Mouse (Mus musculus) limb, embryonic 15.5 days (tissue): ENCODE data around the gene Ccdc85c. TPM values are rescaled to one million over a fixed set of nuclear protein-coding genes. Genes with fewer than 3 reads are reported as not detected.
A peak's percentile ranks its signal among the peaks of the same experiment; 100 is the strongest.

Experiments used
- ATAC-seq: fragments of 200-750 bp; cut with Nextera tagmentation; 2 replicates; pipeline ENCODE4 v1.8.0; 2017; ENCODE audit warnings: low read depth, moderate TSS enrichment; ENCODE audit not compliant: insufficient number of reproducible peaks, low FRiP score, low TSS enrichment
- H3K27ac ChIP-seq: fragments of 300-500 bp; sonication (generic); 2 replicates; pipeline ENCODE4 v1.5.1; 2015; ENCODE audit warnings: moderate library complexity, mild to moderate bottlenecking, inconsistent platforms
- H3K27me3 ChIP-seq: fragments of 300-500 bp; sonication (generic); 2 replicates; pipeline ENCODE4 v1.6.1; 2015; ENCODE audit warnings: inconsistent platforms
- H3K36me3 ChIP-seq: fragments of 300-500 bp; sonication (generic); 2 replicates; pipeline ENCODE4 v1.6.1; 2015; ENCODE audit warnings: inconsistent platforms
- H3K4me1 ChIP-seq: fragments of 300-500 bp; sonication (generic); 2 replicates; pipeline ENCODE4 v1.6.1; 2015; ENCODE audit warnings: inconsistent platforms
- H3K4me2 ChIP-seq: fragments of 300-500 bp; sonication (generic); 2 replicates; pipeline ENCODE4 v1.6.1; 2015; ENCODE audit warnings: mild to moderate bottlenecking, inconsistent platforms
- H3K4me3 ChIP-seq: fragments of 300-500 bp; sonication (generic); 2 replicates; pipeline ENCODE4 v1.5.1; 2015; ENCODE audit warnings: mild to moderate bottlenecking, inconsistent platforms
- H3K9ac ChIP-seq: fragments of 300-500 bp; sonication (generic); 2 replicates; pipeline ENCODE4 v1.6.1; 2015; ENCODE audit warnings: inconsistent platforms
- H3K9me3 ChIP-seq: fragments of 300-500 bp; sonication (generic); 2 replicates; pipeline ENCODE4 v1.6.1; 2016; ENCODE audit warnings: inconsistent platforms
- WGBS: fragments of 180-500 bp; shearing (Covaris S2); methylation state at CpG from one replicate; pipeline ENCODE4 v1.1.7; 2015; 5-methylcytosine and 5-hydroxymethylcytosine counted together
- polyA plus RNA-seq: library from polyadenylated mRNA; unstranded; fragments of >200 nt; fragmentation: Nextera tagmentation; extraction: Ambion mirVana; gene quantifications from 2 replicates; pipeline ENCODE4 v1.2.1, GENCODE M21; 2015

The Ccdc85c gene
- polyA plus RNA-seq, result 4.2 and 4.7 TPM in 2 replicates

GRCm38 (mm10) chr12:108274661-108275507 lies at the start of gene Ccdc85c:
Ccdc85c (minus strand) TSS chr12:108275425.
- Histone ChIP-seq H3K4me1 (peaks cover 76% of the 10 kb centered on the region), H3K27me3 (no peaks in the 10 kb centered on the region; the same call in 1 of the 2 replicates), H3K36me3 (no peaks in the 10 kb centered on the region), H3K4me2 (peak within 1 kb of the TSS; percentile 96), H3K9me3 (no peaks in the 10 kb centered on the region), H3K9ac (peak within 1 kb of the TSS; percentile 59), H3K4me3 (peak within 1 kb of the TSS; percentile 79), H3K27ac (peak within 1 kb of the TSS; percentile 80)
- no peak; the same call in 1 of the 2 replicates for ATAC-seq
- WGBS, result under 1% methylated on average over 81 of the region's 120 CpGs

- 22% methylated on average over 8 of the region's 8 CpGs for WGBS
- no peak overlapping the region for H3K4me3 ChIP-seq
- no peak for ATAC-seq
- H3K27me3 ChIP-seq, result peaks cover 63% of the 10 kb centered on the region
- H3K9ac ChIP-seq, result no peak overlapping the region
- H3K27ac ChIP-seq, result no peak overlapping the region
- H3K36me3 ChIP-seq, result no peaks in the 10 kb centered on the region
- peaks cover 16% of the 10 kb centered on the region for H3K4me1 ChIP-seq
- H3K4me2 ChIP-seq, result no peak overlapping the region
- no peaks in the 10 kb centered on the region for H3K9me3 ChIP-seq
These were observed 44.9 kb upstream of the Ccdc85c start for GRCm38 (mm10) chr12:108320096-108320495.

GRCm38 (mm10) chr12:108318499-108318898 lies 43.3 kb upstream of the Ccdc85c start:
- WGBS, result 7% methylated on average over 37 of the region's 37 CpGs
- no peaks in the 10 kb centered on the region for H3K9me3 ChIP-seq
- H3K27ac ChIP-seq, result no peak overlapping the region
- no peaks in the 10 kb centered on the region for H3K36me3 ChIP-seq
- no peak overlapping the region for H3K9ac ChIP-seq
- no peak overlapping the region for H3K4me3 ChIP-seq
- H3K4me1 ChIP-seq, result peaks cover 16% of the 10 kb centered on the region
- H3K4me2 ChIP-seq, result peak overlapping the region; percentile 11
- peaks cover 63% of the 10 kb centered on the region for H3K27me3 ChIP-seq
- no peak for ATAC-seq

- peak overlapping the region; percentile 11; the same call in 1 of the 2 replicates for H3K4me2 ChIP-seq
- no peaks in the 10 kb centered on the region for H3K36me3 ChIP-seq
- no peak for ATAC-seq
- peaks cover 16% of the 10 kb centered on the region for H3K4me1 ChIP-seq
- H3K9ac ChIP-seq, result no peak overlapping the region
- no peak overlapping the region for H3K4me3 ChIP-seq
- 16% methylated on average over 18 of the region's 18 CpGs for WGBS
- no peak overlapping the region for H3K27ac ChIP-seq
- H3K9me3 ChIP-seq, result no peaks in the 10 kb centered on the region
- H3K27me3 ChIP-seq, result peaks cover 63% of the 10 kb centered on the region
These were observed 42.7 kb upstream of the Ccdc85c start for GRCm38 (mm10) chr12:108317826-108318430.

- no peak overlapping the region for H3K4me3 ChIP-seq
- no peak overlapping the region for H3K4me2 ChIP-seq
- WGBS, result 10% methylated on average over 9 of the region's 9 CpGs
- no peak overlapping the region for H3K9ac ChIP-seq
- no peak for ATAC-seq
- H3K9me3 ChIP-seq, result no peaks in the 10 kb centered on the region
- no peak overlapping the region for H3K27ac ChIP-seq
- no peaks in the 10 kb centered on the region for H3K36me3 ChIP-seq
- H3K27me3 ChIP-seq, result peaks cover 63% of the 10 kb centered on the region
- H3K4me1 ChIP-seq, result peaks cover 16% of the 10 kb centered on the region
These were observed 42.0 kb upstream of the Ccdc85c start for GRCm38 (mm10) chr12:108317201-108317738.

- Histone ChIP-seq H3K4me2 (no peak overlapping the region), H3K27ac (no peak overlapping the region), H3K27me3 (peaks cover 60% of the 10 kb centered on the region), H3K9ac (no peak overlapping the region), H3K4me1 (peaks cover 16% of the 10 kb centered on the region), H3K9me3 (no peaks in the 10 kb centered on the region), H3K4me3 (no peak overlapping the region), H3K36me3 (no peaks in the 10 kb centered on the region)
- no peak for ATAC-seq
- WGBS, result 30% methylated on average over 6 of the region's 6 CpGs
These were observed 41.4 kb upstream of the Ccdc85c start for GRCm38 (mm10) chr12:108316655-108317054.

GRCm38 (mm10) chr12:108315818-108316217 lies 40.6 kb upstream of the Ccdc85c start:
- Histone ChIP-seq H3K4me3 (no peak overlapping the region), H3K4me2 (no peak overlapping the region), H3K27me3 (peaks cover 53% of the 10 kb centered on the region), H3K27ac (no peak overlapping the region), H3K36me3 (no peaks in the 10 kb centered on the region), H3K9me3 (no peaks in the 10 kb centered on the region), H3K9ac (no peak overlapping the region), H3K4me1 (peaks cover 16% of the 10 kb centered on the region)
- ATAC-seq, result no peak
- 44% methylated on average over 10 of the region's 10 CpGs for WGBS

- no peaks in the 10 kb centered on the region for H3K36me3 ChIP-seq
- H3K9me3 ChIP-seq, result no peaks in the 10 kb centered on the region
- no peak for ATAC-seq
- H3K27ac ChIP-seq, result no peak overlapping the region
- H3K27me3 ChIP-seq, result peaks cover 30% of the 10 kb centered on the region
- WGBS, result 85% methylated on average over 1 of the region's 1 CpGs
- H3K4me1 ChIP-seq, result peaks cover 16% of the 10 kb centered on the region
- no peak overlapping the region for H3K9ac ChIP-seq
- H3K4me2 ChIP-seq, result no peak overlapping the region
- H3K4me3 ChIP-seq, result no peak overlapping the region
These were observed 38.1 kb upstream of the Ccdc85c start for GRCm38 (mm10) chr12:108313244-108313772.

GRCm38 (mm10) chr12:108312432-108312851 lies 37.2 kb upstream of the Ccdc85c start:
- no peaks in the 10 kb centered on the region for H3K9me3 ChIP-seq
- H3K4me2 ChIP-seq, result no peak overlapping the region
- H3K27me3 ChIP-seq, result peaks cover 30% of the 10 kb centered on the region
- no peaks in the 10 kb centered on the region for H3K36me3 ChIP-seq
- peaks cover 18% of the 10 kb centered on the region for H3K4me1 ChIP-seq
- H3K9ac ChIP-seq, result no peak overlapping the region
- 39% methylated on average over 6 of the region's 6 CpGs for WGBS
- H3K4me3 ChIP-seq, result no peak overlapping the region
- H3K27ac ChIP-seq, result no peak overlapping the region
- ATAC-seq, result no peak

- no peak overlapping the region for H3K4me3 ChIP-seq
- WGBS, result 89% methylated on average over 27 of the region's 27 CpGs
These were observed 36.6 kb upstream of the Ccdc85c start for GRCm38 (mm10) chr12:108311741-108312290.

GRCm38 (mm10) chr12:108310456-108311027 lies 35.3 kb upstream of the Ccdc85c start:
- H3K4me1 ChIP-seq, result peaks cover 31% of the 10 kb centered on the region
- H3K27me3 ChIP-seq, result peaks cover 28% of the 10 kb centered on the region
- H3K4me3 ChIP-seq, result no peak overlapping the region
- H3K27ac ChIP-seq, result no peak overlapping the region
- ATAC-seq, result no peak
- WGBS, result 80% methylated on average over 7 of the region's 7 CpGs
- no peak overlapping the region for H3K9ac ChIP-seq
- no peaks in the 10 kb centered on the region for H3K36me3 ChIP-seq
- no peaks in the 10 kb centered on the region for H3K9me3 ChIP-seq
- H3K4me2 ChIP-seq, result no peak overlapping the region

More at GRCm38 (mm10) chr12:108311741-108312290, 36.6 kb upstream of the Ccdc85c start:
- Histone ChIP-seq H3K36me3 (no peaks in the 10 kb centered on the region), H3K4me1 (peaks cover 19% of the 10 kb centered on the region), H3K27me3 (peaks cover 29% of the 10 kb centered on the region), H3K4me2 (no peak overlapping the region), H3K9ac (no peak overlapping the region), H3K27ac (no peak overlapping the region), H3K9me3 (no peaks in the 10 kb centered on the region)
- no peak for ATAC-seq
